Mouse (Mus musculus) thymus, adult 2 months (tissue): ENCODE measurements at regions not wholly inside any gene's neighbourhood (a gene's known extent, or its start where the extent isn't known, plus 50 kb on each side); places are given as distances from the start of the nearest gene placed in this dataset.

Experiments
- CTCF ChIP-seq: fragments of 200-500 bp; IDR thresholded peaks from 2 replicates; pipeline ENCODE4 v1.5.1; 2012; ENCODE audit warnings: mild to moderate bottlenecking, control low read depth, low read length, moderate library complexity, borderline replicate concordance; ENCODE audit not compliant: control insufficient read depth, poor library complexity, insufficient read depth; ENCODE audit errors: extremely low read depth
- POLR2A ChIP-seq: fragments of 200-500 bp; IDR thresholded peaks from 2 replicates; pipeline ENCODE4 v1.6.1; 2012; ENCODE audit warnings: mild to moderate bottlenecking, low read length, control low read depth, moderate library complexity; ENCODE audit not compliant: control insufficient read depth, poor library complexity, insufficient read depth; ENCODE audit errors: extremely low read depth

- TF ChIP-seq CTCF (no peak), POLR2A (no peak)
Measured at GRCm38 (mm10) chr12:12878031-12878430, 63.7 kb downstream of the Mycn start.
